Mouse (Mus musculus) E14TG2a.4 (cell line): ENCODE results near the gene Fbxo40.

ENCODE experiments used
- H3K27me3 ChIP-seq: 2 replicates; pipeline ENCODE4 v1.6.1; 2014; ENCODE audit warnings: low read length, control low read depth; ENCODE audit not compliant: insufficient read depth
- H3K36me3 ChIP-seq: 2 replicates; pipeline ENCODE4 v1.6.1; 2014; ENCODE audit warnings: low read length, control low read depth; ENCODE audit not compliant: insufficient read depth
- H3K4me1 ChIP-seq: replicated peaks from 2 replicates; pipeline ENCODE4 v1.6.1; 2014; ENCODE audit warnings: low read depth, low read length, control low read depth
- H3K4me3 ChIP-seq: replicated peaks from 2 replicates; pipeline ENCODE4 v1.5.1; 2014; ENCODE audit warnings: mild to moderate bottlenecking, low read length
- H3K9me3 ChIP-seq: 2 replicates; pipeline ENCODE4 v1.6.1; 2014; ENCODE audit warnings: low read length, control low read depth
- CTCF ChIP-seq: conservative IDR thresholded peaks from 2 replicates; pipeline ENCODE4 v1.5.1; 2014; ENCODE audit warnings: low read length
- NANOG ChIP-seq: IDR thresholded peaks from 2 replicates; pipeline ENCODE4 v1.6.1; 2014; ENCODE audit warnings: borderline replicate concordance, low read length, mixed read lengths
- POU5F1 ChIP-seq: IDR thresholded peaks from 2 replicates; pipeline ENCODE4 v1.6.1; 2014; ENCODE audit warnings: low read length, borderline replicate concordance

The Fbxo40 gene

GRCm38 (mm10) chr16:36921980-36922379 lies 68.3 kb downstream of the Fbxo40 start:
- H3K36me3 ChIP-seq = peaks cover 91% of the 10 kb centered on the region
- no peaks in the 10 kb centered on the region for H3K9me3 ChIP-seq
- no peaks in the 10 kb centered on the region for H3K4me1 ChIP-seq
- TF ChIP-seq CTCF (no peak), NANOG (no peak), POU5F1 (no peak)
- no peak overlapping the region for H3K4me3 ChIP-seq
- H3K27me3 ChIP-seq = no peaks in the 10 kb centered on the region

GRCm38 (mm10) chr16:36921067-36921613 lies 69.1 kb downstream of the Fbxo40 start:
- peaks cover 90% of the 10 kb centered on the region for H3K36me3 ChIP-seq
- H3K27me3 ChIP-seq = no peaks in the 10 kb centered on the region
- no peak overlapping the region for H3K4me3 ChIP-seq
- no peak for TF ChIP-seq CTCF
- TF ChIP-seq POU5F1 = no peak
- no peak for TF ChIP-seq NANOG
- H3K4me1 ChIP-seq = no peaks in the 10 kb centered on the region
- no peaks in the 10 kb centered on the region for H3K9me3 ChIP-seq

GRCm38 (mm10) chr16:36920410-36920809 lies 69.9 kb downstream of the Fbxo40 start:
- Histone ChIP-seq H3K4me3 (no peak overlapping the region), H3K4me1 (no peaks in the 10 kb centered on the region), H3K27me3 (no peaks in the 10 kb centered on the region), H3K9me3 (no peaks in the 10 kb centered on the region), H3K36me3 (peaks cover 90% of the 10 kb centered on the region)
- TF ChIP-seq NANOG (no peak), CTCF (no peak), POU5F1 (no peak)

- H3K27me3 ChIP-seq = no peaks in the 10 kb centered on the region
- H3K4me3 ChIP-seq = no peak overlapping the region
- no peaks in the 10 kb centered on the region for H3K4me1 ChIP-seq
- H3K9me3 ChIP-seq = no peaks in the 10 kb centered on the region
- TF ChIP-seq NANOG (no peak), CTCF (no peak), POU5F1 (no peak)
- peaks cover 92% of the 10 kb centered on the region for H3K36me3 ChIP-seq
These were observed 71.8 kb downstream of the Fbxo40 start for GRCm38 (mm10) chr16:36918505-36918904.

GRCm38 (mm10) chr16:36914195-36914594 lies 76.1 kb downstream of the Fbxo40 start:
- Histone ChIP-seq H3K27me3 (no peaks in the 10 kb centered on the region), H3K36me3 (peaks cover 93% of the 10 kb centered on the region), H3K4me3 (no peak overlapping the region), H3K4me1 (no peaks in the 10 kb centered on the region), H3K9me3 (no peaks in the 10 kb centered on the region)
- TF ChIP-seq NANOG (no peak), CTCF (no peak), POU5F1 (no peak)
